Mouse (Mus musculus): ENCODE results near the gene 4930470P17Rik. TPM values are rescaled to one million over a fixed set of nuclear protein-coding genes. Genes with fewer than 3 reads are reported as not detected.

The 4930470P17Rik gene
- total RNA-seq, 2 experiments from 2014 or later = not detected

Other genes starting within 250 kb of the 4930470P17Rik start
- gene Bcas1, start 174.2 kb downstream of the 4930470P17Rik start, total RNA-seq (2021) = under 1 TPM; 0.90 to 0.91 TPM
- gene Pfdn4, start 105.6 kb downstream of the 4930470P17Rik start, total RNA-seq (2021) = 10 to 100 TPM; 19.9 to 27.6 TPM
- not detected for gene Cyp24a1, start 104.9 kb downstream of the 4930470P17Rik start, total RNA-seq (2021)
- gene Dok5, start 129.8 kb upstream of the 4930470P17Rik start, total RNA-seq (2021) = 1 to 10 TPM; 1.1 to 2.5 TPM

Data from adrenal gland, postnatal 10 days (tissue).